Mouse (Mus musculus) kidney, adult 2 months (tissue): ENCODE measurements around the gene Slc6a9. TPM values are rescaled to one million over a fixed set of nuclear protein-coding genes. Genes with fewer than 3 reads are reported as not detected.

Source experiments
- DNase-seq: peaks from one replicate; pipeline ENCODE4 v3.0.0; 2021
- H3K27ac ChIP-seq: fragments of 200-500 bp; 2 replicates; pipeline ENCODE4 v1.5.1; 2012; ENCODE audit warnings: low read depth, low read length, control low read depth, inconsistent platforms; ENCODE audit not compliant: insufficient read depth
- H3K27me3 ChIP-seq: fragments of 200-500 bp; replicated peaks from 2 replicates; pipeline ENCODE4 v1.6.1; 2012; ENCODE audit warnings: mild to moderate bottlenecking, moderate library complexity, low read length, inconsistent platforms; ENCODE audit not compliant: control insufficient read depth, insufficient read depth
- H3K36me3 ChIP-seq: fragments of 200-500 bp; 2 replicates; pipeline ENCODE4 v1.6.1; 2012; ENCODE audit warnings: mild to moderate bottlenecking, moderate library complexity, low read length, inconsistent platforms; ENCODE audit not compliant: control insufficient read depth, insufficient read depth
- H3K4me1 ChIP-seq: fragments of 200-500 bp; 2 replicates; pipeline ENCODE4 v1.6.1; 2011; ENCODE audit warnings: low read length; ENCODE audit not compliant: control insufficient read depth, insufficient read depth
- H3K4me3 ChIP-seq: fragments of 200-500 bp; 2 replicates; pipeline ENCODE4 v1.5.1; 2011; ENCODE audit warnings: mild to moderate bottlenecking, low read depth, low read length, control low read depth; ENCODE audit not compliant: insufficient read depth
- CTCF ChIP-seq: fragments of 200-500 bp; conservative IDR thresholded peaks from 2 replicates; pipeline ENCODE4 v1.5.1; 2011; ENCODE audit warnings: low read depth, mild to moderate bottlenecking, control low read depth, low read length, moderate library complexity, mixed read lengths; ENCODE audit not compliant: insufficient read depth, insufficient read length
- POLR2A ChIP-seq: fragments of 200-500 bp; IDR thresholded peaks from one replicate; pipeline ENCODE4 v1.6.1; 2011; ENCODE audit warnings: low read depth, low read length, control low read depth
- WGBS: fragments of 180-500 bp; shearing (Covaris S2); methylation state at CpG from one replicate; pipeline ENCODE4 v1.1.7; 2018; 5-methylcytosine and 5-hydroxymethylcytosine counted together
- polyA plus RNA-seq: library from polyadenylated mRNA; depleted of rRNA; stranded (reverse); fragments of >200 nt; gene quantifications from 2 replicates; pipeline ENCODE4 v1.2.3, GENCODE M21; 2012

Slc6a9 gene
- polyA plus RNA-seq, 1 experiment = 19.2 TPM

DNA sequence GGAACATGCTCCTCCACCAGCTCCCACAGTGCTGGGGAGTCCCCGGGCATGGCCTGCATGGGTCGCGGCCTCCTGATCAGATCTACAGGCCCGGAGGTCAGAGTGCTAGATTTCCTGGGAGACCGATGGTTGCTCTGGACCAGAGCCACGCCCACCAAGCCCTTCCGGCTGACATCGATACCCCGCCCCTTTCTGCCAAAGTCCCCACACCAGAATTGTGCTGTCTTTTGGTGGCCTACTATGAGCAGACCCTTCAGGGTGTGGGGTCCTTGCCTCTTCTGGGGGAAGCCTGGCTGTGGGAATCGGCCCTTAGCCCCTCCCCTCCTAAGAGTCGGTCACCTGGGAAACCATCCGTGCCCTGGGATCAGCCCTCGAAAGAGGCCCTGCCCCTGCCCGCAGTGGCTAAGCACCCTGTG is 38.2 kb downstream of the Slc6a9 start, which contains the start of gene Ccdc24:
Gene Ccdc24, minus strand, starts transcription at position 87 of the 416 bp plus-strand sequence.
- Histone ChIP-seq H3K4me3 (peak within 1 kb of the TSS; percentile 42), H3K4me1 (no peaks in the 10 kb centered on the region), H3K27me3 (no peaks in the 10 kb centered on the region), H3K36me3 (no peaks in the 10 kb centered on the region), H3K27ac (no peak within 1 kb of the TSS)
- 11% methylated on average over 14 of the region's 14 CpGs for WGBS
- DNase-seq = peak; percentile 40
- TF ChIP-seq POLR2A (no peak), CTCF (no peak)

DNA sequence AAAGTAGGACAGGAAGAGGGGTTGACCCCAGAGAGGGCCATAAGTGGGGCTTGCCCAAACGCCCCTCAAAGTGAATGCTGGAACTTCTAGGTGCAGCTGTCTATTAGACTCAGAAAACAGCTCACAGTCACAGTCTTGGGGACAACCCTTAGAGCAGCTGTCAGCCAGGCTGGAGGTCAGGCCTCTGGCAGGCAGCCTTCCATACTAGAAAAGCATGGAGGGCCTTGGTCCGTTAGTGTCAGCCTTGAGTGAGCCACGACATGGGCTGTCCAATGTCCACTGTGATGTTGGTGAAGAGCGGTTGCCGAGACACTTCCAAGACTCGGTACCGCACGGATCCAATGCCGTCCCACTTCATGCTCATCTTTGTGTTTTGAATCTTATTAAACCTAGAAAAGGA is 39.3 kb downstream of the Slc6a9 start:
- no peaks in the 10 kb centered on the region for H3K27me3 ChIP-seq
- H3K36me3 ChIP-seq = no peaks in the 10 kb centered on the region
- WGBS = 92% methylated on average over 9 of the region's 9 CpGs
- no peak overlapping the region for H3K27ac ChIP-seq
- DNase-seq = no peak
- H3K4me1 ChIP-seq = no peaks in the 10 kb centered on the region
- no peak overlapping the region for H3K4me3 ChIP-seq
- TF ChIP-seq CTCF (no peak), POLR2A (no peak)

DNA sequence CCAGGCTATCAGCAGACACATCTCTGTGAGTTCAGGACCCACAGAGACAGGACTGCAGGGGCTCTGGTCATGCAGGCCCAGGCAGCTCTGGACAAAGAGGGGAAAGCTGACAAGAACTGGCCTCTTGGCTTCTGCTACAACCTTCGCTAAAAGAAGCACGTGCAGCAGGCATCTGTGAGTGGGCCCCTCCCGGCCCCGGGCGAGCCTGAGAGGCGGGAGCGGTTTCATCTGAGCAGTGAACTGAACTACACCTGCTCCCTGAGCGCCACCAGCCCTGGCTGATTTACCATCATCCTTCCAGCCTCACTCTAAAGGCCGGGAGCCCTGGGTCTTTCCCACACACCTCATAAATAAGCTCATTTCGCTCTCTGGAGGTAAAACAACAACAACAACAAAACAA is 44.0 kb downstream of the Slc6a9 start:
- DNase-seq = no peak
- H3K4me3 ChIP-seq = no peak overlapping the region
- TF ChIP-seq CTCF (no peak), POLR2A (no peak)
- WGBS = 51% methylated on average over 10 of the region's 10 CpGs
- H3K4me1 ChIP-seq = no peaks in the 10 kb centered on the region
- H3K27ac ChIP-seq = no peak overlapping the region
- no peaks in the 10 kb centered on the region for H3K27me3 ChIP-seq
- H3K36me3 ChIP-seq = no peaks in the 10 kb centered on the region

DNA sequence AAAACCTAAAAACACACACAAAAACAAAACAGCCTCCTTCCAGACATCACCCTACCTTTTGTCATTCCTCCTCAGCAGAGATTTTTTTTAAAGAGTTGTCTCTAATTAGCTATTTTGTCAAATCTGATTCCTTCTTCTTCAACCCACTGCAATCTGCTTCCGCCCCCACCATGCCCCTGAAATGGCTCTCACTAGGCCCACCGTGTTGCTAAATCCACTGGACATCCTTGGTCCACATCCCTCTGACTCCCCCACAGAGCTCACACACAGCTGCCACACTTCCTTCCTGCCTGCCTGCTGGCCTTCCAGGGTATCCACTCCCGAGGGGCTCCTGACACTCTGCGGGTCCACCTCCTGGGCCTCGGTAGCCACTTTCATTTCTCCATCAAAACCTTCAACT is 44.4 kb downstream of the Slc6a9 start:
- Histone ChIP-seq H3K27ac (no peak overlapping the region), H3K4me3 (no peak overlapping the region), H3K36me3 (no peaks in the 10 kb centered on the region), H3K4me1 (0 out of 2 replicates have a peak, but pooled peaks cover 3% of the 10 kb centered on the region), H3K27me3 (no peaks in the 10 kb centered on the region)
- 53% methylated on average over 5 of the region's 5 CpGs for WGBS
- no peak for DNase-seq
- TF ChIP-seq CTCF (no peak), POLR2A (no peak)

DNA sequence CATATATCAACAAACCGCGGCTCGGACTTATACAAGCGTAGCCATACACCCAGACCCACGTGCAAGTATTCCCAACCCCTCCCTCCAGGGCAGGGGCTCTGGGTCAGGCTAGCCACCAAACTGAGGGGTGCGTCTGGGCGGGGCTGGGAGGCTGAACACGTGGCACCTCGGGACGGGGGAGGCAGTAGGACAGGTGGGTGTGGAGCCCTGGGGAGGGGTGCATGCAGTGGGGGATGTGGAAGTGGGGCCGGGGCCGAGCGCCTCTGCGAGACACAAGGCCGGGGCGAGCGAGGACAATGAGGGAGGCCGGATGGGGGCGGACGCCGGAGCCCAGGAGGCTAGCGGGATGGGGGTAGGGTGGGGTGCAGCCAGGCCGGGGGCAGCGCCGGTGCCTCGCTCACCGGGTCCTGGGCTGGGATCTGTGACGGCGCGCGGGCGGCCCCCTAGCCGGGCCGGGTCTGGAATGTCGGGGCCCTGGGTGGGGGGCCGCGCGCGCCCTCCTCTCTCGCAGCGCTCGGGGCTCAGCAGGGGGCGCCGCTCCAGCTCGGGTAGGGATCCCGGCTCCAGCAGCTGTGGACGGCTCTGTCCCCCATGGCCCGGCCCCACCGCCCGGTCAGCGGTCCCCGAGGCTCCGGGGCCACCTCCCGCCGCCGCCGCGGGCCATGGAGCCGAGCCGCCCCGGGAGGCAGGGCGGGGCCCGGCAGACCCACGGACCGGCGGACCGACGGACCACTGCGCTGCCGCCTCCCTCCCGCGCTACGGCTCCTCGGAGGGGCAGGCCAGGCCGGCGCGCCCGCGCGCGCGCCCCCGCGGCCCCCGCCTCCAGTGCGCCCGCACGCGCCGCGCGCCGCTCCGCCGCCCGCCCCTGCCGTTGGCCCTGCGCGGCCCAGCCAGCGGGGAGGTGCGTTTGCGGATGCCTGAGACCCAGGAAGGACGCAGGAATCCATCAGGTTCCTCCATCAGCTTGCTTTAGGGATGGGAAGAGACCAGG is 48.7 kb downstream of the Slc6a9 start, which contains the start of gene B4galt2:
Gene B4galt2, minus strand, starts transcription at position 787 of the 991 bp plus-strand sequence.
- Histone ChIP-seq H3K36me3 (no peaks in the 10 kb centered on the region; the same call in 1 of the 2 replicates), H3K27ac (no peak within 1 kb of the TSS), H3K4me1 (peaks cover 3% of the 10 kb centered on the region; the same call in 1 of the 2 replicates), H3K4me3 (peak within 1 kb of the TSS; percentile 55), H3K27me3 (no peaks in the 10 kb centered on the region)
- peak; percentile 27 for DNase-seq
- 4% methylated on average over 88 of the region's 103 CpGs for WGBS
- no peak for TF ChIP-seq POLR2A

DNA sequence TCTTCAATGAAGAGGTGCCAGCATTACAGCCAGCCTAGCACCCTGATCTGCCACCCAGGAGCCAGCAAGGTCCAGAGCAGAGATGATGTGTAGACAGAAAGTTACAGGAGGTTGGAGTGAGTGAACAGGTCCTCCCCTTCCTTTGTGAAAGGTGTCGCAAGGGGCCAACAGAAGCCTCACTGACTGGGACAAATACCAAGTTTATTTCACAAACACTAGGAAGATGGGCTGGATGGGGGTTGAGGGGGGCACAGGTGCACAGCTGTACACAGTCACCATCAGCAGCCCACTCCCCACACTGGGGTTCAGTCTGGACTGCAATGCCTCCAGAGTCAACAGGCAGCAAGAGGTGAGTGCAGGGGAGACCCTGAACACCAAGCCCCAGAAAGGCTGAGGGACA is 49.8 kb downstream of the Slc6a9 start:
- 100% methylated on average over 1 of the region's 1 CpGs for WGBS
- H3K36me3 ChIP-seq = no peaks in the 10 kb centered on the region; the same call in 1 of the 2 replicates
- TF ChIP-seq CTCF (no peak), POLR2A (no peak)
- H3K4me1 ChIP-seq = peaks cover 3% of the 10 kb centered on the region; the same call in 1 of the 2 replicates
- H3K27me3 ChIP-seq = no peaks in the 10 kb centered on the region
- DNase-seq = no peak
- H3K4me3 ChIP-seq = no peak overlapping the region
- no peak overlapping the region for H3K27ac ChIP-seq

DNA sequence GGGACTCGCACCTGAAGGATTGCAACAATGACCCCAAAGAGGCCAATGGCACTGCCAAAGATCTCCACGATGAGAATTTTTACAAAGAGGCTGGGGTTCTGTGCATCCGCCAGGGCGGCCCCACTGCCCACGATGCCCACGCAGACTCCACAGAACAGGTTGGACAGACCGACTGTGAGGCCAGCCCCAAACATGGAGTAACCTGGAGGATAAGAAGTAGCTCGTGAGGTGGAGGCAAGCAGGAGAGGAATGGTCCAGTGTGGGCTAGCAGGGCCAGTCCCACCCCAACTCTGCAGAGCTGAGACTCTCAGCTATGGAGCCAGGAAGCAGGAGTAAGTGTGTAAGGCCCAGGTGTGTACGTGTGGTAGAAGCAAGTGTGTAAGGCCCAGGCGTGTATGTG is 50.8 kb downstream of the Slc6a9 start:
- no peak for TF ChIP-seq POLR2A
- no peak for TF ChIP-seq CTCF
- 98% methylated on average over 10 of the region's 10 CpGs for WGBS

More for the DNA sequence above, 50.8 kb downstream of the Slc6a9 start:
- DNase-seq = no peak
- H3K27me3 ChIP-seq = no peaks in the 10 kb centered on the region
- no peaks in the 10 kb centered on the region; the same call in 1 of the 2 replicates for H3K36me3 ChIP-seq
- H3K4me3 ChIP-seq = no peak overlapping the region
- H3K27ac ChIP-seq = no peak overlapping the region
- H3K4me1 ChIP-seq = peaks cover 3% of the 10 kb centered on the region; the same call in 1 of the 2 replicates
